Mouse (Mus musculus) right cerebral cortex, postnatal 10 days (tissue): ENCODE data around the gene Psma7.
A peak's percentile ranks its signal among the peaks of the same experiment; 100 is the strongest.

ENCODE experiments used
- DNase-seq, 2 experiments: peaks; one replicate each; pipeline ENCODE4 v3.0.0; 2021; ENCODE audit warnings: low spot score in 2 of 2

Gene Psma7

GRCm38 (mm10) chr2:180042256-180042857 is at the start of gene Psma7, which contains the start of gene Ss18l1:
Gene Psma7 (minus strand): TSS chr2:180042433.
Gene Ss18l1 (plus strand): TSS chr2:180042509.
- peak; percentile 94 for DNase-seq

GRCm38 (mm10) chr2:180090285-180090684 is 48.1 kb upstream of the Psma7 start:
- no peak for DNase-seq

GRCm38 (mm10) chr2:180087472-180087871 is 45.2 kb upstream of the Psma7 start:
- no peak for DNase-seq

GRCm38 (mm10) chr2:180086637-180087027 is 44.4 kb upstream of the Psma7 start:
- no peak for DNase-seq

GRCm38 (mm10) chr2:180085926-180086636 is 43.8 kb upstream of the Psma7 start:
- DNase-seq: no peak

- no peak for DNase-seq
These were observed 42.3 kb upstream of the Psma7 start for GRCm38 (mm10) chr2:180084565-180084964.

- DNase-seq: no peak
These were observed 40.8 kb upstream of the Psma7 start for GRCm38 (mm10) chr2:180083063-180083462.

- no peak for DNase-seq
These were observed 38.4 kb upstream of the Psma7 start for GRCm38 (mm10) chr2:180080680-180081079.

GRCm38 (mm10) chr2:180077622-180078021 is 35.4 kb upstream of the Psma7 start:
- no peak for DNase-seq

GRCm38 (mm10) chr2:180072886-180073285 is 30.7 kb upstream of the Psma7 start:
- DNase-seq: no peak

GRCm38 (mm10) chr2:180071671-180072070 is 29.4 kb upstream of the Psma7 start:
- DNase-seq: no peak

GRCm38 (mm10) chr2:180070481-180071453 is 28.5 kb upstream of the Psma7 start, which contains the start of gene Mtg2:
Gene Mtg2 (plus strand): TSS chr2:180070588.
- peak; percentile 96 to 98 for DNase-seq

GRCm38 (mm10) chr2:180069770-180070480 is 27.7 kb upstream of the Psma7 start:
- DNase-seq: no peak

GRCm38 (mm10) chr2:180063338-180064131 is 21.3 kb upstream of the Psma7 start:
- no peak for DNase-seq

- no peak for DNase-seq
These were observed 10.8 kb upstream of the Psma7 start for GRCm38 (mm10) chr2:180053001-180053400.

GRCm38 (mm10) chr2:180051986-180052733 is 9.9 kb upstream of the Psma7 start:
- no peak for DNase-seq

GRCm38 (mm10) chr2:180050986-180051385 is 8.8 kb upstream of the Psma7 start:
- DNase-seq: peak; percentile 82 to 88

- no peak for DNase-seq
These were observed 5.9 kb upstream of the Psma7 start for GRCm38 (mm10) chr2:180047980-180048635.

- DNase-seq: no peak
These were observed 5.3 kb upstream of the Psma7 start for GRCm38 (mm10) chr2:180047580-180047979.
